Mouse (Mus musculus) limb, embryonic 10.5 days (tissue): ENCODE measurements at regions not wholly inside any gene's neighbourhood (a gene's known extent, or its start where the extent isn't known, plus 50 kb on each side); places are given as distances from the start of the nearest gene placed in this dataset.

Source experiments
- DNase-seq: peaks from one replicate; pipeline ENCODE4 v3.0.0-alpha.2; 2017; ENCODE audit warnings: low spot score
- H3K27ac ChIP-seq: fragments of 300-500 bp; sonication (generic); 2 replicates; pipeline ENCODE4 v1.5.1; 2016; ENCODE audit warnings: mild to moderate bottlenecking
- H3K27me3 ChIP-seq: fragments of 300-500 bp; sonication (generic); 2 replicates; pipeline ENCODE4 v1.6.1; 2016; ENCODE audit warnings: low read depth, mild to moderate bottlenecking; ENCODE audit not compliant: poor library complexity, severe bottlenecking
- H3K36me3 ChIP-seq: fragments of 300-500 bp; sonication (generic); 2 replicates; pipeline ENCODE4 v1.6.1; 2016; ENCODE audit warnings: mild to moderate bottlenecking, moderate library complexity
- H3K4me1 ChIP-seq: fragments of 300-500 bp; sonication (generic); 2 replicates; pipeline ENCODE4 v1.6.1; 2016
- H3K4me3 ChIP-seq: fragments of 300-500 bp; sonication (generic); 2 replicates; pipeline ENCODE4 v1.5.1; 2016; ENCODE audit warnings: mild to moderate bottlenecking, moderate library complexity
- H3K9me3 ChIP-seq: fragments of 300-500 bp; sonication (generic); replicated peaks from 2 replicates; pipeline ENCODE4 v1.6.1; 2016; ENCODE audit warnings: mild to moderate bottlenecking
- WGBS: fragments of 180-500 bp; shearing (Covaris S2); methylation state at CpG from one replicate; pipeline ENCODE4 v1.1.7; 2016; 5-methylcytosine and 5-hydroxymethylcytosine counted together

GRCm38 (mm10) chr6:50972268-50972667 is 318.0 kb upstream of the Npvf start:
- H3K36me3 ChIP-seq = no peaks in the 10 kb centered on the region
- peaks cover 85% of the 10 kb centered on the region for H3K4me1 ChIP-seq
- no peaks in the 10 kb centered on the region for H3K27me3 ChIP-seq
- no peaks in the 10 kb centered on the region for H3K9me3 ChIP-seq
- DNase-seq = no peak
- peak overlapping the region; percentile 74 for H3K27ac ChIP-seq
- 73% methylated on average over 4 of the region's 4 CpGs for WGBS
- H3K4me3 ChIP-seq = no peak overlapping the region

DNA sequence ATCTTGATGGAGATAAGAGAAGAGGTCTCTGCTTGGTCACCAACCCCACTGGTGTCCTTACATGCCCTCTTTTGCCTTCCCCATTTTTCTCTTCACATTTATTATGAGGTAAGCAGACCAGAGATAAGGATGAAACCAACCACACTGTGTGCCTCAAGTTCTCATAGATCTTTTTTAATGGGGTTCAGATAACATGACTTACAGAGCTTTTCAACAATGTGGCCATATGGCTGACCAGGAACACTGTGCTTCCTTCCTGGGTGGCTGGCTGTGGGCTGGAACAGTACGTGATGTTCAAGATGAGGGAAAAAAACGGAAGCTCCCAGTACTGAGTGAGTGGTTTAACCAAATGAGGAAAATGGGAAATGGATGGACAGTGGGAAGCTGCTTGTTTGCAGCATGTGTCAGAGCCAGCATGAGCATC is 319.0 kb upstream of the Npvf start:
- H3K36me3 ChIP-seq = no peaks in the 10 kb centered on the region
- DNase-seq = no peak
- no peaks in the 10 kb centered on the region for H3K27me3 ChIP-seq
- H3K4me1 ChIP-seq = peaks cover 89% of the 10 kb centered on the region
- H3K27ac ChIP-seq = peak overlapping the region; percentile 70
- H3K9me3 ChIP-seq = no peaks in the 10 kb centered on the region
- H3K4me3 ChIP-seq = no peak overlapping the region
- WGBS = 80% methylated on average over 2 of the region's 2 CpGs

DNA sequence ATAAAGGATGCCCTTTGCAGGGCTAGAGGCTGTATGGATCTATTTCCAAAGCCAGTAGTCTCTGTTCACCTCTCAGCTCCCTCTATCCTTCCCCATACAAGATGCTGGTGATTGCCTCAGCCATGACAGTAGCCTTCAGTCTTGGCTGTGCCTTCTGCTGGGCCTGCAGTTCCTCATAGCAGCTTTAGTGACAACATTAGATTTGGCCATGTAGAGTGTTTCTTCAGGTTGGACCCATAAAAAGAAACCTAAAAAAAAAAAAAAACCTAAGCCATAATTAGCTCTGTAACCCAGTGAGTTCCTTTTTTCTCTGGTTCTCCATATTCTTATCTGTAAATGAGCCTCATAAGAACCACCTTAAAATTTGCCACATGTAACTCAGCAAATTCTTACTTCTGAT is 319.6 kb upstream of the Npvf start:
- Histone ChIP-seq H3K4me3 (no peak overlapping the region), H3K27ac (peak overlapping the region; percentile 70), H3K9me3 (no peaks in the 10 kb centered on the region), H3K4me1 (peaks cover 89% of the 10 kb centered on the region), H3K27me3 (no peaks in the 10 kb centered on the region), H3K36me3 (no peaks in the 10 kb centered on the region)
- DNase-seq = no peak

DNA sequence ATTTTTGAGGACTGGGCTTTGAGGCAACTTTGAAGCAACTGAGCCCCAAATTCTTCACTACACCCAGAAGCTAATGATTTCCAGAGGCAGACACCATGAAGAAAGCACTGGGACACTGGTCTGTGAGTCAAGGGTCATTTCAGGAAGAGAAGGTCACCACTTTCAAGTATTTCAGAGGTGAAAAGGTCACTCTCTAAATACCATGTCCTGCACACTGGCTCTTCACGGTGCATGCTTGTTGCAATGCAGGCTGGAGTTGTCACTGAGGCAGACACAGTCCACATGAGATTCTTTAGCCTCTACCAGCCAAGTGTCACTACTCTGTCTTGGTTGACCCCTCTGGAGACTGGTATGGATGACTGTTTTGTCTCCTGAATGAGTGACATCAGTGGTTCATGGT is 320.7 kb upstream of the Npvf start:
- WGBS = 0% methylated on average over 1 of the region's 1 CpGs
- H3K9me3 ChIP-seq = no peaks in the 10 kb centered on the region
- no peak overlapping the region for H3K4me3 ChIP-seq
- DNase-seq = no peak
- H3K36me3 ChIP-seq = no peaks in the 10 kb centered on the region
- H3K27me3 ChIP-seq = no peaks in the 10 kb centered on the region
- H3K4me1 ChIP-seq = peaks cover 88% of the 10 kb centered on the region
- H3K27ac ChIP-seq = peak overlapping the region; percentile 25

DNA sequence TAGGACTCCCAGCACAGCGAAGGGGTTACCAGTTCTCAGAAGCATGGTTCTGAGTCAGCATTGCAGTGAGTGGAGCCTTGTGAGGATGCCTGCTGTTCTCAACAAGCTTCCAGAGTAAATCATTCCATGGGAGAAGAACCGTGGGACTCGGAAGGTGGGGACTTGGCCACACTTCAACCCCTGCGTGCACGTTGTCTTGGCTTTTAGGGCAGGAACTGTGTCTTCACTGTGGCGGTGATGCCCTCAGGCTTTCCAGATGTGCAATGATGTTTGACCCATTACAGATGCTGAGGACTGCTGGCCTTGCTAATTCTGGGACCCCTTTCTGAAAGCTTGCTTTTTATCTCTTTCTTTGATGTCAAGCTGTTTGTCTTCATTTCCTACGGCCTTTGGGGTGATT is 322.7 kb upstream of the Npvf start:
- Histone ChIP-seq H3K36me3 (no peaks in the 10 kb centered on the region), H3K4me1 (peaks cover 90% of the 10 kb centered on the region), H3K27me3 (no peaks in the 10 kb centered on the region), H3K9me3 (no peaks in the 10 kb centered on the region), H3K4me3 (no peak overlapping the region), H3K27ac (peak overlapping the region; percentile 89)
- DNase-seq = peak; percentile 75
- WGBS = 10% methylated on average over 7 of the region's 7 CpGs

- Histone ChIP-seq H3K4me1 (peaks cover 90% of the 10 kb centered on the region), H3K27me3 (no peaks in the 10 kb centered on the region), H3K36me3 (no peaks in the 10 kb centered on the region), H3K27ac (peak overlapping the region; percentile 89), H3K9me3 (no peaks in the 10 kb centered on the region), H3K4me3 (no peak overlapping the region)
- DNase-seq = no peak
- WGBS = 4% methylated on average over 8 of the region's 8 CpGs
These were observed 323.1 kb upstream of the Npvf start for GRCm38 (mm10) chr6:50977381-50977780.

- Histone ChIP-seq H3K4me1 (peaks cover 90% of the 10 kb centered on the region), H3K4me3 (no peak overlapping the region), H3K27me3 (no peaks in the 10 kb centered on the region), H3K36me3 (no peaks in the 10 kb centered on the region), H3K27ac (peak overlapping the region; percentile 89), H3K9me3 (no peaks in the 10 kb centered on the region)
- WGBS = 69% methylated on average over 4 of the region's 4 CpGs
- DNase-seq = no peak
These were observed 323.8 kb upstream of the Npvf start for GRCm38 (mm10) chr6:50978016-50978415.

DNA sequence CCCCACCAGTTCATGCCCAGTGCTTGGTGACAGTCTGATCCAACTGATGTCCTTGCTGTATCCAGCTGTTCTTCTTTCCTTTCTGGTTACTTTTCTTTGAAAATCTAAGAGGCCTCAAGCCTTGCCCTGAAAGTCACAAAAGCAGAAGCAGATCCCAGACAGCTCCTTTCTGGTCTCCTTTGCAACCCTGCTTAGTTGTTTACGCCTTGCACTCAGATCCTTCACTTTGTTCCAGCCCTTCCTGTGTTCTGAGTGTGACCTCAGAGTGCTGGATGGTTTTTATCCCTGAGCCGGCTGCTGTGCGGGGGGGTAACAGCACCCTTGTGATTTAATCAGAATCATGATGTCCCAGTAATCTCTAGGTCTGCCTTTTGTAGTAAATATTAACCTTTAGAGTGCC is 324.3 kb upstream of the Npvf start:
- no peaks in the 10 kb centered on the region for H3K9me3 ChIP-seq
- WGBS = 11% methylated on average over 3 of the region's 3 CpGs
- DNase-seq = no peak
- no peak overlapping the region for H3K4me3 ChIP-seq
- H3K27ac ChIP-seq = peak overlapping the region; percentile 89
- no peaks in the 10 kb centered on the region for H3K36me3 ChIP-seq
- peaks cover 90% of the 10 kb centered on the region for H3K4me1 ChIP-seq
- H3K27me3 ChIP-seq = no peaks in the 10 kb centered on the region

GRCm38 (mm10) chr6:50979764-50980163 is 325.5 kb upstream of the Npvf start:
- no peak for DNase-seq
- no peak overlapping the region for H3K4me3 ChIP-seq
- peaks cover 96% of the 10 kb centered on the region for H3K4me1 ChIP-seq
- H3K27ac ChIP-seq = peak overlapping the region; percentile 89
- no peaks in the 10 kb centered on the region for H3K27me3 ChIP-seq
- no peaks in the 10 kb centered on the region for H3K9me3 ChIP-seq
- 47% methylated on average over 1 of the region's 1 CpGs for WGBS
- no peaks in the 10 kb centered on the region for H3K36me3 ChIP-seq

GRCm38 (mm10) chr6:50980311-50980710 is 326.1 kb upstream of the Npvf start:
- H3K27ac ChIP-seq = peak overlapping the region; percentile 89
- no peaks in the 10 kb centered on the region for H3K27me3 ChIP-seq
- peaks cover 96% of the 10 kb centered on the region for H3K4me1 ChIP-seq
- H3K36me3 ChIP-seq = no peaks in the 10 kb centered on the region
- no peaks in the 10 kb centered on the region for H3K9me3 ChIP-seq
- DNase-seq = no peak
- no peak overlapping the region for H3K4me3 ChIP-seq
- WGBS = 84% methylated on average over 4 of the region's 4 CpGs

GRCm38 (mm10) chr6:50981702-50982309 is 327.6 kb upstream of the Npvf start:
- peak; percentile 68 for DNase-seq
- H3K9me3 ChIP-seq = no peaks in the 10 kb centered on the region
- H3K27me3 ChIP-seq = no peaks in the 10 kb centered on the region
- H3K27ac ChIP-seq = peak overlapping the region; percentile 89
- no peaks in the 10 kb centered on the region for H3K36me3 ChIP-seq
- 9% methylated on average over 7 of the region's 7 CpGs for WGBS
- H3K4me1 ChIP-seq = peaks cover 99% of the 10 kb centered on the region
- H3K4me3 ChIP-seq = peak overlapping the region; percentile 13; the same call in 1 of the 2 replicates

DNA sequence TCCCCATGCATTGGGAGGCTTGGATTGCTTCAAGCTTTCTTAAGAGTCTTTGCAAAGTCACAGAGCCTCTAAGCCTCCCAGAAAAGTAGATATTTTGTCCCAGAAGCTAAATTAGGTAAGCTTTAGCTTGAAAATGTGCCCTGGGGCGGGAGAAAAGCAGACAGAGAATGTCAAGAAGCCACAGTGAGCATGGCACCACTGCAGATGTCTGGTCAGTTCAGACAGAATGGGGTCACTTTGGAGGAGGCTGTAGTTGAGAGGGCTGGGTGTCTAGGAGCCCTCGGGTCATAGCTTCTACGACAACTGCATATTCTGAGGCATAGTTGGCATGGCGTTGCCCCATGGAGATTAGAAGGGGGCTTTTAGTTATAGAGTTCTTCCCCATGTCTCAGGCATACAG is 328.6 kb upstream of the Npvf start:
- Histone ChIP-seq H3K36me3 (no peaks in the 10 kb centered on the region), H3K27ac (peak overlapping the region; percentile 89), H3K4me3 (no peak overlapping the region), H3K27me3 (no peaks in the 10 kb centered on the region), H3K9me3 (no peaks in the 10 kb centered on the region), H3K4me1 (peaks cover 97% of the 10 kb centered on the region)
- WGBS = 47% methylated on average over 4 of the region's 4 CpGs
- no peak for DNase-seq

- H3K4me1 ChIP-seq = peaks cover 91% of the 10 kb centered on the region
- WGBS = 35% methylated on average over 8 of the region's 8 CpGs
- H3K27me3 ChIP-seq = no peaks in the 10 kb centered on the region
- no peak overlapping the region for H3K4me3 ChIP-seq
- no peak for DNase-seq
- no peaks in the 10 kb centered on the region for H3K36me3 ChIP-seq
- peak overlapping the region; percentile 89 for H3K27ac ChIP-seq
- H3K9me3 ChIP-seq = no peaks in the 10 kb centered on the region
These were observed 329.4 kb upstream of the Npvf start for GRCm38 (mm10) chr6:50983511-50984099.
